Mouse (Mus musculus) right cerebral cortex, postnatal 36 days (tissue): Measurements from ENCODE around the gene Dlk2.

ENCODE experiments used
- DNase-seq, 2 experiments: peaks; one replicate each; pipeline ENCODE4 v3.0.0; 2022; ENCODE audit warnings: low spot score in 2 of 2, mixed read lengths in 1 of 2

Gene Dlk2

DNA sequence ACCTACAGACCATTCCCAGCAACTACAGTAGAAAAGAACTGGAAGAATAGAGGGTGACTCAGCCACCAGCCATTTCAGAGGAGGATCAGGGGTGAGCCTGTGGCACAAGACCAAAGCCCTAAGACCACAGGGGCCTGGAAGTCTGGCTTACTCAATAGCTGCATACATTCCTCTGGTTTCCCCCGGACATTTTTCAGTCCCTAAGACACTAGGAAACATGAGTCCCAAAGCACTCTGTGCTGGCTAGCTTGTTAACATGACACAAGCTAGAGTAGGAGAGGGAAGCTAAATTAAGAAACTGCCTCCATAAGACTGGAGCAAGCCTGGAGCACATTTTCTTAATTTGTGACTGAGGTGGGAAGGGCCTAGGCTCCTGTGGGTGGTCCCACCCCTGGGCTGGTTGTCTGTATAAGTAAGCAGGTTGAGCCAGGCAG lies 23.4 kb upstream of the Dlk2 start:
- DNase-seq: peak in 1 of 2 experiments; percentile 65

DNA sequence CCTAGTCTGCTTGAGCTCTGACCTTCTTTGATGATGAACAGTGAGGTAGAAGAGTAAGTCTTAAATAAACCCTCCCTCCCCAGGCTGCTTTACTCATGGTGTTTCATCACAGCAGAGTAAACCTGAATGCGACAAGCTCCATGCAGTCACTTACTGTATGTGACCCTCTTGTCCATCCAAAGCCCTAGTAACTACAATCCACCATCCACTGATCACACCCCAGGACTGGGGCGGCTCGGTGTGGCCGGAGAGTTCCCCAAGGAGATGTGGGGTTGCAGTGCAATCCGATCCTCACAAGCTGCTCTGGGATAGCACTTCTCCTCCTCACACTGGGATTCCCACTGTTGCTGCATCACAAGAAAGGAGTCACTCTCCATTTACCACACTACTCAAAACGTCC lies 22.8 kb upstream of the Dlk2 start:
- DNase-seq: no peak

GRCm38 (mm10) chr17:46275034-46275433 lies 22.2 kb upstream of the Dlk2 start:
- no peak for DNase-seq

- DNase-seq: no peak
Observed at GRCm38 (mm10) chr17:46275506-46275905, 21.7 kb upstream of the Dlk2 start.

DNA sequence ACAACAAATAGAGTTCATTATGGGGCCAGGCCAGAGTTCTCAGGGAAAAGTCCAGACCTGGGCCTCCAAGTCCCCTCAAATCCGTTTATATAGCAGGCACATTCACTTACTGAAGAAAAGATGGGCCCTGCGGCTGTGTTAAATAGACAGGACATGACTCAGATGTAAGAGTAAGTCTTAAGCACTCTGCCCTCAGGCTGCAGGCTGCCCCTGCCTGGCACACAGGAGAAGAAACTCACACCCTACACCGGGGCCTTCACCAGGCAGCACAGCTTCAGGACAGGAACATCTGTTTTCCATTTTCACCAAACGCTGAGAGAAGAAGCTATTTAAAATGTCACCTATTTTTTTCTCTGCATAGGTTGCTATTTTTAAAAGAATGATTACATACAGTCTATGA lies 19.6 kb upstream of the Dlk2 start:
- no peak for DNase-seq

- DNase-seq: no peak
Observed at GRCm38 (mm10) chr17:46278011-46278765, 19.0 kb upstream of the Dlk2 start.

- DNase-seq: peak; percentile 73 to 80
Observed at GRCm38 (mm10) chr17:46282483-46283123, 14.6 kb upstream of the Dlk2 start, which contains the start of gene Tjap1. TSS of gene Tjap1 (minus strand) at chr17:46283026.

DNA sequence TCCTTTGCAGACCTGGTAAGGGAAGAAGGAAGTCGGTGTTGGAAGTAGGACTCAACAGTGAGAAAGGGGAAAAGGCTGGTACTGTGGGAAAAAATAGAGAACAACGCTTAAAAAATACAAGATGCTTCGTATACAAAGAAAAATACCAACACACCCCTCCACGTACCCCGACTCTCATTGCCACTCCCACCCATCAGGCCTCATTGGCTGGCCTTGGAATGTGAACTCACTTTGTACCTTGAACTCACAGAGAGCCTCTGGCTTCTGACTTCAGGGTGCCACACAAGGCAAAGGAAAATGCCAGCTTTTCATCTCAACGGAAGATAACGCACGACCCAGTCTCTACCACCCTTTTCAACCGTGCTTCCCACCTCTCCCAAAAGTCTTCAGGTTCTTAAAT lies 14.1 kb upstream of the Dlk2 start:
- no peak for DNase-seq

GRCm38 (mm10) chr17:46283911-46284310 lies 13.3 kb upstream of the Dlk2 start:
- no peak for DNase-seq

DNA sequence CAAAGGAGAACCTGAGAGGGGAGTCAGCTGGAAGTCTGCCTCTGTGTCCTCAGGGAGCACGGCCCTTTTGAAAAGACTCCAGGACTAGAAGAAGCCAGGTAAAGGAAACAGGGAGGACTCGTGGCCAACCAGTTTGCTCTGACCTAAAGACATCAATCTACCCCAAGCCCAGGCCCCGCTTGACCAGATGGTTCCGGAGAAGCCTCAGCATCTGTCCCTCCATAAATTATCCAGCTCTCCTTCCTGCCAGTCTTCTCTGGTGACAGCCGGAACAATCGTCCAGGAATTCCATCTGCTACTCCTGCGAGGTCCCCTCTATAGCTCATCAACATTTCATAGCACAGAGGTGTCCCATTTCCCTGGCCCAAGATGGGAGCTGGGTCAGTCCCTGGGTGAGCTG lies 12.6 kb upstream of the Dlk2 start:
- DNase-seq: no peak

GRCm38 (mm10) chr17:46285407-46285806 lies 11.8 kb upstream of the Dlk2 start:
- DNase-seq: no peak

DNA sequence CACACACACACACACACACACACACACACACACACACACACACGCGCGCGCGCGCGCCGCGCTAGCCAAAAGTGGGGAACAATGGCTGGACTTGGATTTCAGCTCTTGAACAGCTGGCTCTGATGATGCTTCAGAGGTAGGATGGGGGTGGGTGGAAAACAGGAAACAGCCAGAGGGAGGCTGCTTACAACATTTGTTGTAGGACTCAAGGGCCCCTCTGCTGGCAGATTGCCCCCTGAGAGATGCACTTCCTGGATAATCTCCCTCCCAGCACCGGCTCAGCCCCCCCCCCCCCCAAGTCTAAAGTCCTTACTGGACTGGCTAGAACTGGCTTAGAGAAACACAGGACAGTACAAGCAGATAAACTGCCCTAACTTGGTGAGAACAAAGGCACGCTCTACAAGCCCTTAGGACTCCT lies 9.5 kb upstream of the Dlk2 start:
- no peak for DNase-seq

DNA sequence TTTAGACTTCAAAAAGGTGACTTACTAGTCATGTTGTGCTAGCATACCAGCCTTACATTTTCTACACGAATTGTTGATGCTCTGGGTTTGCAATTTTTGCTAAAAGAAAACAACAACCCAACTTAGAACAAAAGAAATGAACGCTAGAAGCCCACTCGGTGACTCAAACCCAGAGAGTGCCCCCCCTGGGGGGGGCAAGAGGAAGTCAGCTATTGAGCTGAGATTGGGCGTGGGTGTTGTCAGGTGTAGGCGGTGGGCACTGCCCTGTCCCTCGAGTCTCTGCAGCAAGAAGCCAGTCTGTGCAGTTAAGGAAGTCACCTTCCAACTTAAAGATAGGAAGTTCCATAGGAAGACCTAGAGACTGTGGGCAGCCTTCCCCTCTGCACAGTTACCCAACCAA lies 620 bp upstream of the Dlk2 start:
- no peak for DNase-seq

- no peak for DNase-seq
Observed at GRCm38 (mm10) chr17:46297028-46297363, 225 bp upstream of the Dlk2 start.

DNA sequence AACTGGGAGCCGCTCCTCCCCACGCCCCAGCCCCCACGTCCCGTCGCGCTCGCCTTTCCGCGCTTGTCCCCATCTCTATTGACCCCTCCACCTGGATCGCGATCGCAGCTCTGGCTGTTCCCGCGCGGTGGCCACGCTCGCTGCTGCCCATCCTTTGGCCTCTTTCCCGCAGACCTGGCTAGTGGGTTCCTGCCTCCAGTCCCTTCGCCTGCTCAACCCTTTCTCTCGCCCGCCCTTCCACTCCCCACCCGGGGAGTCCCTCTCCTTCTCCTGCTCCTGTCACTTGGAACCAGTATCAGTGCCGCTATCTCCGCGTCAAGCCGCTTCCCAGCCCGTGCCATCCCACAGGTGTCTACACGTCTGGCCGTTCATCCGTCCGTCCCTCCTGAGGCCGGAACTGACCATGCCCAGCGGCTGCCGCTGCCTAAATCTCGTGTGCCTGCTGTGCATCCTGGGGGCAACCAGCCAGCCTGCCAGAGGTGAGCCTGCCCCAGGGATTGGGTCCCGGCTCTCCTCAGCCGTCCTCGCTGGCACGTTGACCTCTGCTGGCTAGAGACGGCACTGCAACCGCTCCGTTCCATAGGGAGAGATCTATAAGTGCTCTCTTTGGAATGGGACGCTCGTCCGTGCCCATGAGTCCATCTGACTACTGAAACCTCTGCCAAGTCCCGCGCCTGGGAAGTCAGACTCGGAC lies 1.1 kb downstream of the Dlk2 start:
- peak; percentile 77 to 78 for DNase-seq

DNA sequence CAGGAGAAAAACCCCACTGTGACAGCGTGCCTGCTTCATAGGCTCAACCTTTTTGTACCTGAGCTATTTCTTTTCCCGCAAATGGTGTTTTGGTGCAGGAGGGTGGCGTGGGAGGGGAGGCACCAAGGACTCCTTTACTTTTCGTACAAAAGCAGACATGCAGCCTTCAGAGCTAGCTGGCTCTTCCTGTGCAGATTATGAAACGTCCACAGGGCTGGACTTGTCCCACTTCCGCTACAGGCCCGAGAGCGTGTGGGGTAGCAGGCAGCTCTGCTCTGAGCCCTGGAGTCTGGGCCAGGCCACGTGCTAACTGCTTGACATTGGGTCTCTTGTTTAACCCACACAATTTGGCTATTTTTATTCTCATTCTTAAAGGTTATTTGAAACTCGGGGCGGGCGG lies 4.7 kb downstream of the Dlk2 start:
- DNase-seq: peak; percentile 18 to 55

- no peak for DNase-seq
Observed at GRCm38 (mm10) chr17:46304184-46304583, 7.0 kb downstream of the Dlk2 start.

DNA sequence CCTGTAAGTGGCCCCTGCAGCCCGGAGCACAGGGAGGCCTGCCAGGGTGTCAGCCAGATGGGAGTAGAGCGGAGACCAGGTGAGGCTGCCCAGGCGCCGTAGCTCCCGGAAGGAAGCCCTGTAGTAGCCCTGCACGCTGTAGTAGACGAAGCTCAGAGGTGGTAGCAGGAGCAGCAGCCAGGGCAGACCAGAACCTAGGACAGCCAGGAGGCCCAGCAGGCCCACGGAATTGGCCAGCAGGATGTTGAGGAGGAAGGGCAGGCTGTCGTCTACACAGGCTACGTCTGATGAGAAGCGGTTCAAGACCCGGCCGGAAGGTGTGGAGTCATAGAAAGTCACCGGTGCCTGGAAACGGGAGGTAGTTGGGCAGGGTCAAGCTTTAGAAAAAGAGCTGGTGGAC lies 9.7 kb downstream of the Dlk2 start:
- DNase-seq: no peak

DNA sequence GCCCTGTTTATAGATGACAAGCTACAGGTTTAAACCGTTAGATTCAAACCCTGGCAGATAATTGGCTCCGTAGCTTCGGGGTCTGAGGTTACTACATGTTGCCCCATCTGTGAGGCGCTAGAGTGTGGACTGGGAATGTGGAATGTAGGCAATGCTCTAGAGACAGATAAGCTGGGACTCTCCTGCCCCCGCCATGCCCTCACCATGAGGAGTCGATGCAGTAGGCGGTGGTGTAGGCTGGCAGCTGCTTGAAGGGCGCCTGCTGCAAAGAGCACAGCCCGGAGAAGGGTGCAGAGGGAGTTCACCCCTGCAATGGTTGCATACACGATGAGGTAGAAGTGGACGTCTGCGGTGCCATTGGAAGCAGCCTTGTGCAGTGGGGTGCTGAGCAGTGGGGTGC lies 12.6 kb downstream of the Dlk2 start:
- no peak for DNase-seq

- DNase-seq: no peak
Observed at GRCm38 (mm10) chr17:46310515-46310914, 13.3 kb downstream of the Dlk2 start.

GRCm38 (mm10) chr17:46313135-46313715 lies 16.0 kb downstream of the Dlk2 start:
- DNase-seq: no peak

GRCm38 (mm10) chr17:46315813-46316212 lies 18.6 kb downstream of the Dlk2 start:
- DNase-seq: no peak

DNA sequence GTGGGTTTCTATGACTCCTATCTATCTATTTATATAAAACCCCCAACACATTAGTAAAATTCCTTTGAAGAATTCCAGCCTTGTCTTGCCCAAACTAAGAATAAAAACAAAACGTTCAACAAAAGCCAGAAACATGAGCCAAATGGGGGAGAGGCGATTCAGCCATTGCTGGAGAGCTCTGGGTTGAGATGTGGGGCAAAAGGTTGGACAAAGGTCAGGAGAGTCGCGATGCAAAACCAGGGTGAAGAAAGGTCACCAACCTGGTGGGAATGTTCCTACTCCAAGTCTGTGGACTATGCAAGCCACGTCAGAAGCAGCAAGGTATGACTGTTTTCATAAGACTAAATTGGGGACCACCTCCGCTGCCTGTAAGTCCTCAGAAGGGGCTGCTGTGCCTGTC lies 23.3 kb downstream of the Dlk2 start:
- no peak for DNase-seq
